Mouse (Mus musculus) c-Kit-negative CD71-positive TER-119-positive erythroid progenitor cells, embryonic 14.5 days (primary cell): ENCODE measurements around the gene Apol7c.
"Not testable (repeated sequence)": the region's sequence is repeated elsewhere in the genome, so short reads cannot be mapped to it uniquely, and the experiment has no call there.

ENCODE experiments used
- DNase-seq: peaks from one replicate; pipeline ENCODE4 v3.0.0-alpha.2; 2013; ENCODE audit warnings: low read depth, low spot score

Apol7c gene

DNA sequence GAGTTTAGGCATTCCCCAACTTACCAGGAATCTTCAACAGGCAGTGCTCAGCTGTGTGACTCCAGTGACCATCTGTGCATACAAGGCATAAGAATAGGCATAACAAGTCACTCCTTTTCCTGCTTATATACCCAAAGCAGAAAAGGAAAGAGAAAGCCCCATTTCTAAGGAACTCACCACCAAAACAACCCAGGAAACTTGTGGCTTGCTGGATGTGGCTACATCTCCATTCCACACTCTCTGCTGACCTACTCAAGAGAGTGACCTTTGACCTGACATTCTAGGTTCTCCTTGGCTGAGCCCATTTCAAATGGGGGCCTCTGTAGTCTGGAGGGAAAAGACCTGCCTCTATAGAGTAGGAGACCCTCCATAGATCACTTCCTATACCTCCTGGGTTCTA is at the start of gene Apol7c:
Gene Apol7c (minus strand): TSS at position 101 of the 400 bp plus-strand sequence.
- no peak for DNase-seq

DNA sequence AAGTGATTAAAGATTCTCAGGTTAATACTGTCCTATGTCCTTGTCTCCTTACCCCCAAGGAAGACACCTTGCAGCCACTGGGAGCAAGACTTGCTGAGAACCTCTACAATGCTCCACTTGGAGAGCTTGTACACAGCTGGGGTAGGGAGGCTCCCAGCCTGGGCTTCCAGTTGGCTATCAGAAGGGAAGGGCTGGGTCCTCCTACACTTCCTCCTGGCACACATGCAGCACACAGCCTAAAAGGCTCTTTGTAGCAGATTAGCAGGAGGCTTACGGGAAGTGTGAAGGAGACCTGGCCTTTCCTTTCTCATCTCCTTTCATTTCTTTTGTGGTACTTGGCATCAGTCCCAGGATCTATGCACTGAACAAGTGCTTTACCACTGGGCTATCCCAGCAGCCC is 48.6 kb upstream of the Apol7c start:
- DNase-seq = no peak

GRCm38 (mm10) chr15:77579311-77579710 is 46.2 kb upstream of the Apol7c start:
- DNase-seq = no peak

DNA sequence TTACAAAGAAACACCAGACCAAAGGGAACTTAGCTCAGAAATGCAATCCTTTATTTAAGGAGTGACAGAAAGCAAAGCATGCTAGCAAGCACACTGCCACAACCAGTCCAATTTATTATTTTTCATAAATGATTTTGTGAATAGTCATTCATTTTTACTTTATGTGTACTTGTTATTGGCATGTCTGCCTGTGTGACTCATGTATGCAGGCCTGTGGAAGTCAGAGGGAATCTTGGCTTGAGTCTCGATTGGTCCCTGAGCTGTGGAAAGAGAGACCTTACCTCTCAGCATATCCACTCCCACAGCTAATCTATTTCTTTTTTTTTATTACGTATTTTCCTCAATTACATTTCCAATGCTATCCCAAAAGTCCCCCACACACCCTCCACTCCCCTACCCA is 45.7 kb upstream of the Apol7c start:
- no peak for DNase-seq

DNA sequence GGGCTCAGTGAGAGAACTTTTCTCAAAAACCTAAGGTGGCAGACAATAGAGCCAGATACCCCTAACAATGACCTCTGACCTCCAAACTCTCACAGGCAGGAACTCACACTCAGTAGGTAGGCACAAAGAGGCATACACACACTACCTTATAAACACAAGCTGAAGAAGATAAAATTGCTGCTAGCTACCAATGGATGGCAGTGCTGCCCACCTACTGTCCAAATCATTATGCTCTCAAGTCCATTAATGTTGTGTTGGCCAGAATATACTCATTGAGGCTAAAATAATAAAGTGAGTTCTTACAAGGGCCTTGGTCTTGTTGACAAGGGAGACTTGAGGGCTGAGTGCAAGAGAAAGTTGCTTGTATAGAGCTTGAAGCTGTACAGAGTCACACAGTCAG is 30.1 kb upstream of the Apol7c start:
- DNase-seq = no peak

DNA sequence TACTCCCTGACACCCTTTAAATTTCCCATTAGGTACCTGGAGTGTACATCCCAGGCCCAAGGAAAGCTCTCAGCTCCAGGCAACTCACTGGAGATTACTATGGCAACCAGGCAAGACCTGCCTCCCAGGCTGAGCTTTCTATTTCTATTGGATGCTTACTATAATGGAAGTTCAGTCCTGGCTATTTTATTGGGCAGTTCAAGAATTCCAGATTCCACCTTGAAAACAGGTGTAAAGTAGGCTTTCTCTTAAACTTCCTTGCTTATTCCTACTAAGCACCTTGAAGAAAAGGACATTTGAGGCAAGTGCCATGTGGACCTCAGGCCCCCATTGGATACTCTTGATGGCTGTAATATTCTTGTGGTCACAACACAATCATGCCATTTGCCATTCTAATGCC is 28.7 kb upstream of the Apol7c start, which contains the start of gene 1700025B11Rik:
Gene 1700025B11Rik (minus strand): TSS at position 101 of the 400 bp plus-strand sequence.
- no peak for DNase-seq

DNA sequence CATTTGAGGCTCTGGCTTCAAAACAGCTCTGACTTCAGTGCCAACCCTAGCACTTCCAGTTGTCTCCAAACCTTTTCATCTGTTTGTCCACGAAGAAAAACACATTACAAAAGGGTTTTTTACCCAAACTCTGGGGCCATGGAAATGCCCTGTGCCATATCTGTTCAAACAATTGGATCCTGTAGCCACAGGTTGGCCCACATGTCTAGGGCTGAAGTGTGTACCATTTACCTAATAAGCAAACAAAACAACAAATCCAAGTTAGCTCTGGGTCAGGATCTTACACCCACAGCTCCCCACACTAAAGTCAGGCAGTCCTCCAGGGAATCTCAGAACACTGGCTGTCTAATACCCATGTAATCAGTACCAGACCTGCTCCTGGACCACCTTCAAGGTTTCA is 6.1 kb upstream of the Apol7c start:
- not testable (repeated sequence) for DNase-seq

DNA sequence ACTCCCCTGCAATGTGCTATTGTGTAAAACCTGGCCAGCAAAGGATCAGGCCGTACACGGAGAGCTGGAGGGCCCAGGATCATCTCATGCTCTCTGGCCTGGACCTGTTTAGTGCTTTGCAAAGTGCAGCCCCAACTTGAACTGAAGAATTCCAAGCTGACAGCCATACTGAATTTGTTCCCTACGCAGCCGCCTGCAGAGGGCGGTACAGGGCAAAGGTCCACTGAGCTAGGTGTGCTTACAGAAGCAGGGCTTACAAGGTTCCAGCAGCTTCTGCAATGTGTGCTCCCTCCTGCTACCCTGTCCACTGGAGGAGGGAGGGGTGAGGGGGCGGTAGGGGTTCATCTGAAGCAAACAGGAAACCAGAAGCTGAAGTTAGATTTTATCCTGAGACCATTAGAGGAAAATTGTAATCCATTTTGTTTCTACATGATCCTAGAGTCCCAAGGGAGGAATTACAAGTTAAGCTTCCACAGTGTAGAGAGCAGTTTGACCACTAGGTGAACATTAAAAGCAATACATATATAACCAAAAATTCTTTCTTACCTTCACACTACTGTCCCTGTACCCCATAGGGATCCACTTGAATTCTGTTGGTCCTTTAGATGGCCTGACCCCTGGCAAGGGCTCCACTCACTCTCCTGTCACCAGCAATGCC is 9.8 kb downstream of the Apol7c start:
- not testable (repeated sequence) for DNase-seq

DNA sequence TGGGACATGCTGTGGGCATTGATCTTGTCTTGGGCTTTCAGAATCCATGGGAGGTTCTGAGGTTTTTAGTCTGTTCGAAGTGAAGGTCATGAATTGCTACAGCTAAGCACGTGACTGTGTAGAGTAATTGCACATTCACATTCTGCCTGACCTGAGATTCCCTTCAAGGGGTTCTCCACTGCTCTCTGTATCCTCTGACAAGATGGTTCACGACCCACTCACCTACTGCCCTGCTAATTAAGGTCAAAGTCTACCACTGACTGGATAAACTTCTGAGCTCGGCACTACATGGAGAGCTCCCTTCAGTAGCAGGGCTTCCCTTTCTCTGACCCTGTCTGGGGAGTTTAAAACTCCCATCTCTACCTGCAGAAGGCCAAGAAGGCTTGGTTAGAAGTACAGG is 12.5 kb downstream of the Apol7c start:
- DNase-seq = not testable (repeated sequence)

DNA sequence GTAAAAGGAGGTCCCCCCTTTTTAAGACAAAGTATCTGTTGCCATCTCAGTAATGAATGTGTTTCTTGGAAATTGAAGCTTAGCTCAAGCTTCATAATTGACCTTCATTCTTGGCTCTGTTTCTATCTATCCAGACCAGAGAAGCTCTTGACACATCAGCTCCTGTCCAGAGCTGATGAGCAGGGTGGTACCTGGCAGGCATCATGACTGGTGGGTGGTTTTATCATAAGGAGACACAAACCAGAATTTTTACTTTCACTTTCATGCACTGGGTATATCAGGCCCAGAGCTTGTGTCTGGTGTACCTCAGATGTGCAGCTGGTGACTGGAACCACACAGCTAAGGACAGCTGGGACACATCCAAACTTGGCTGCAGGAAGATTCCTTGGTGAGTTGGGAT is 25.1 kb downstream of the Apol7c start, which contains the start of gene Apol11a:
Gene Apol11a (plus strand): TSS at position 306 of the 400 bp plus-strand sequence.
- not testable (repeated sequence) for DNase-seq

GRCm38 (mm10) chr15:77494694-77495093 is 38.4 kb downstream of the Apol7c start:
- DNase-seq = not testable (repeated sequence)

DNA sequence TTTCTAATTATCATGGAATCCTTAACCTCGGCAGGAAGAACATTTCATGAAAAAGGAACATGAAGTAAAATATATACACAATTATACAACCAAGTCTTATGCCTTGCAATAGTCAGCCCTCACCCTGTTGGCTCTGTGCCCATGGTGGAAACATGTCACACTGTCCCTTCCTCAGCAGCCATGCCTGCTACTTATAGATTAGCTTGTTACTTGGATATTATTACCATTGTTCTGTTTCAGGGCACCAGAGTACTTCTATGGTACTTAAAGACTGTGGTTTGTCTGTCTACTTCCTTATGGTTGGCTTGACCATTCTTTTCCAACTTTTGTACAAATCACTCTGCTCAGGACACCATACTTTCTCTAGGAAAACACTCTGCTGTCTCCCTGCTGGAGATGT is 39.9 kb downstream of the Apol7c start:
- not testable (repeated sequence) for DNase-seq

GRCm38 (mm10) chr15:77482140-77482794 is 50.8 kb downstream of the Apol7c start:
- no peak for DNase-seq

- not testable (repeated sequence) for DNase-seq
Measured at GRCm38 (mm10) chr15:77476693-77477092, 56.4 kb downstream of the Apol7c start, which contains the start of gene Apol10a. Gene Apol10a, plus strand, starts transcription at chr15:77477047.
